Mouse (Mus musculus): ENCODE data around the gene Dab1.

DNA sequence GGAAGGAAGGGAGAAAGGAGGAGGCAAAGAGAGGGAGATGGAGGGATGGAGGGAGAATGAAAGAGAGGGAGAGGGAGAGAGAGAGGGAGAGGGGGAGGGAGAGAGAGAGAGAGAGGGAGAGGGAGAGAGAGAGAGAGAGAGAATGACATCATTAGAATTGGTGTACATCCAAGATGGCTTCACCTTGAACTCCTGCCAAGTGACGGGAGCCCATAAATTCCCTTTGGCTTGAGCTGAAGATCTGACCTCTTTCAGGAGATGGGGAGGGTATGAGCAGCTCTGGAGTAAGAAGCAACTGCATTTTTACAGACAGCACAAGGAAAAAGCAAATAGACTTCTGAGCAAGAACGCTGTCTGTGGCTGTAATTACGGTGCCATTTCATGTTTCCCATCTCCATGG lies 4.1 kb upstream of the Dab1 start:
- no peak for TF ChIP-seq CTCF (IDR thresholded peaks at IDR 0.05; ENCODE audit: borderline replicate concordance, insufficient read depth, low read length)
- TF ChIP-seq POLR2A (IDR thresholded peaks at IDR 0.05; ENCODE audit: low read depth, low read length), result no peak

All from embryonic fibroblast, embryonic 13.5 days (primary cell).